Mouse (Mus musculus) testis, adult 2 months (tissue): ENCODE results near the gene Ppara.

ENCODE experiments used
- CTCF ChIP-seq: fragments of 200-500 bp; IDR thresholded peaks from 2 replicates; pipeline ENCODE4 v1.5.1; 2012; ENCODE audit warnings: low read depth, mild to moderate bottlenecking, inconsistent platforms, low read length, moderate library complexity; ENCODE audit not compliant: control insufficient read depth, insufficient read depth, insufficient replicate concordance
- POLR2A ChIP-seq: fragments of 200-500 bp; IDR thresholded peaks from 2 replicates; pipeline ENCODE4 v1.6.1; 2012; ENCODE audit warnings: low read depth, mild to moderate bottlenecking, inconsistent platforms, low read length, moderate library complexity; ENCODE audit not compliant: control insufficient read depth

GRCm38 (mm10) chr15:85717008-85717407, 17.8 kb upstream of the Ppara start:
- no peak for TF ChIP-seq CTCF
- TF ChIP-seq POLR2A = no peak
